11 mouse cellular contexts compared by ENCODE assay signal in the genomic region with DNA sequence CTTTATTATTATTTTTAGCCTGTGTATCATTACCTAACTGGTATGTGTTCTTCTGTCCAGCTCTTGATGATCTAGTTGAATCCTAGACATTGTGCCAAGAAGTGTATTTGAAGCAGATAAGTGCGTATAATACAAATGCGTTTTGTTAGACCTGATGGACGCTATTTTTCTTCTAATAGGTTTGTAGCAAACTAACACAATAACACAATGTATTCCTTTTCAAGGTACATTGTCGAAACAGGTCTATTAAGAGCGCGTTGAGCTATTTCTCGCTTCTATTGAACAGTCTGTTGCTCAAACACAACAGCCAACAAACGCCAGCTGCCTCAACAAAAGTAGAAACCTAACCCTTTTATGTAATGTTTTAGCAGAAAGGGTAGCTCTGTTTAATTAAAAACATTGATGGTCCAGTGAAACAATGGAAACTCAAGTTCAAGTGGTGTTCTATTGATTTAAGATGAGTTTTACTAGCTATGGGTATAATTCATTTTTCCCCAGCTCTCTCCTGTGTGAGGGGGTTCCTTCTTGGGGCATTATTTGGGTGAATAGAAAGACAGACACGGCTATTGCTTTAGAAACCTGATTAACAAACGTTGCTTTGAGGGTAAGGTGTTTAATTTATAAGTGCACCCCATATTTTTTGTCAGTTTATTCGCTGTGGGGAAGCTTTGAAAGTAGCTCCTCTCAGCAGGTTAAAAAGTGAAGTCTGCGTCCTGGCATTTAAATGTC. TPM values are rescaled to one million over a fixed set of nuclear protein-coding genes. Genes with fewer than 3 reads are reported as not detected.
DNase-seq lines count a peak whose midpoint lies in the region; ATAC-seq lines count a peak whose summit lies in the region.
"Had no signal": no experiment of that assay in that cellular context is flagged by ENCODE, and none has a peak within 500 bp of the region (broad histone marks: within the 10 kb centered on the region; RNA-seq: fewer than 3 reads in every experiment).

No protein-coding gene starts in this region.

- no peak overlapping the region for H3K4me3 ChIP-seq in heart, embryonic 10.5 days
- H3K4me3 ChIP-seq in midbrain, embryonic 13.5 days (replicated peaks) = peak overlapping the region; percentile 33

- WGBS in heart, embryonic 10.5 days = 4% methylated on average over 12 of the region's 12 CpGs
- WGBS in midbrain, embryonic 13.5 days = under 1% methylated on average over 12 of the region's 12 CpGs

- intact Hi-C loops in heart, postnatal 25 days (cut with DNase I) = loop anchor here (2.0 kb wide), 2 partner anchors 17 to 83 kb away; no protein-coding TSS in a partner anchor

- no peak overlapping the region for H3K27ac ChIP-seq in heart, embryonic 10.5 days
- peak overlapping the region; percentile 49; the same call in 1 of the 2 replicates for H3K27ac ChIP-seq in midbrain, embryonic 13.5 days

- no peaks in the 10 kb centered on the region for H3K36me3 ChIP-seq in heart, embryonic 10.5 days
- H3K36me3 ChIP-seq in midbrain, embryonic 13.5 days = no peaks in the 10 kb centered on the region

- ATAC-seq in midbrain, embryonic 13.5 days = peak; percentile 32

- H3K4me2 ChIP-seq in midbrain, embryonic 13.5 days (replicated peaks) = peak overlapping the region; percentile 51

- H3K27me3 ChIP-seq in heart, embryonic 10.5 days (ENCODE audit: insufficient read depth, poor library complexity, severe bottlenecking) = peaks cover 88% of the 10 kb centered on the region
- peaks cover 78% of the 10 kb centered on the region for H3K27me3 ChIP-seq in midbrain, embryonic 13.5 days

- H3K9ac ChIP-seq in midbrain, embryonic 13.5 days (replicated peaks) = no peak overlapping the region

- no peaks in the 10 kb centered on the region for H3K9me3 ChIP-seq in heart, embryonic 10.5 days
- peaks cover 3% of the 10 kb centered on the region; the same call in 1 of the 2 replicates for H3K9me3 ChIP-seq in midbrain, embryonic 13.5 days

- DNase-seq in heart, embryonic 10.5 days (ENCODE audit: low spot score) = peak; percentile 30
- no peak for DNase-seq in heart, postnatal 25 days (ENCODE audit: low spot score)
- DNase-seq in cerebellum, adult 9-11 months = peak; percentile 55
- peak; percentile 43 for DNase-seq in forelimb bud, embryonic 11.5 days (ENCODE audit: low read depth, low spot score)
- DNase-seq in T-cell, adult 2 months (ENCODE audit: low spot score) = no peak
- DNase-seq in kidney, adult 8-10 months = no peak
- DNase-seq in right cerebral cortex, postnatal 14 days = no peak
- DNase-seq: thymus, adult 18-20 months had no signal

- H3K4me1 ChIP-seq in heart, embryonic 10.5 days = 0 out of 2 replicates have a peak, but pooled peaks cover 5% of the 10 kb centered on the region
- peaks cover 19% of the 10 kb centered on the region for H3K4me1 ChIP-seq in midbrain, embryonic 13.5 days (replicated peaks)

RNA-seq across cellular contexts. Expression of a gene that starts 0.5 kb away (rescaled TPM):
- polyA plus RNA-seq in heart, embryonic 10.5 days (2016; fragmentation: Nextera tagmentation; extraction: Ambion mirVana) = not detected in 2 replicates
- total RNA-seq in heart, postnatal 25 days (2021) = not detected
- 0.43 and 0.73 TPM in 2 replicates for polyA plus RNA-seq in midbrain, embryonic 13.5 days (2015; fragmentation: Nextera tagmentation; extraction: Ambion mirVana)
- total RNA-seq: gastrocnemius, adult 18-20 months; left cerebral cortex, adult 18-20 months had no signal

RNA-seq across cellular contexts. Expression of a gene that starts 14.6 kb away (rescaled TPM):
- 0.11 TPM in 1 of 2 replicates, not detected in the other for polyA plus RNA-seq in heart, embryonic 10.5 days (2016; fragmentation: Nextera tagmentation; extraction: Ambion mirVana)
- not detected for total RNA-seq in heart, postnatal 25 days (2021)
- 10.3 and 10.7 TPM in 2 replicates for polyA plus RNA-seq in midbrain, embryonic 13.5 days (2015; fragmentation: Nextera tagmentation; extraction: Ambion mirVana)
- total RNA-seq: gastrocnemius, adult 18-20 months had no signal

RNA-seq across cellular contexts. Expression of a gene that starts 24.4 kb away (rescaled TPM):
- polyA plus RNA-seq in heart, embryonic 10.5 days (2016; fragmentation: Nextera tagmentation; extraction: Ambion mirVana) = 0.04 and 0.30 TPM in 2 replicates
- total RNA-seq in heart, postnatal 25 days (2021) = not detected
- 15.5 and 16.7 TPM in 2 replicates for polyA plus RNA-seq in midbrain, embryonic 13.5 days (2015; fragmentation: Nextera tagmentation; extraction: Ambion mirVana)
- total RNA-seq: gastrocnemius, adult 18-20 months had no signal

RNA-seq across cellular contexts. Expression of a gene that starts 38.9 kb away (rescaled TPM):
- not detected in 2 replicates for polyA plus RNA-seq in heart, embryonic 10.5 days (2016; fragmentation: Nextera tagmentation; extraction: Ambion mirVana)
- not detected for total RNA-seq in heart, postnatal 25 days (2021)
- 1.1 and 2.3 TPM in 2 replicates for polyA plus RNA-seq in midbrain, embryonic 13.5 days (2015; fragmentation: Nextera tagmentation; extraction: Ambion mirVana)
- total RNA-seq: gastrocnemius, adult 18-20 months had no signal

RNA-seq across cellular contexts. Expression of a gene that starts 44.3 kb away (rescaled TPM):
- polyA plus RNA-seq in heart, embryonic 10.5 days (2016; fragmentation: Nextera tagmentation; extraction: Ambion mirVana) = 27.6 and 32.1 TPM in 2 replicates
- 10 to 100 TPM; 78.0 to 90.8 TPM for total RNA-seq in heart, postnatal 25 days (2021)
- polyA plus RNA-seq in midbrain, embryonic 13.5 days (2015; fragmentation: Nextera tagmentation; extraction: Ambion mirVana) = 24.2 and 27.4 TPM in 2 replicates

Comparison
In these comparisons a context has a peak if more than half of its experiments do, and no peak if none do; other contexts are left out.
1. DNase-seq: peak in heart, embryonic 10.5 days (single experiment), cerebellum, adult 9-11 months (single experiment) and forelimb bud, embryonic 11.5 days (single experiment); none in heart, postnatal 25 days (single experiment), T-cell, adult 2 months (single experiment), kidney, adult 8-10 months (0 of 2) and right cerebral cortex, postnatal 14 days (single experiment).
2. RNA of a gene that starts 14.6 kb away (polyA plus RNA-seq): 10.3 to 10.7 TPM in midbrain, embryonic 13.5 days; 0.11 TPM in heart, embryonic 10.5 days; every median in the first group is over 10 times any median in the second.
3. RNA of a gene that starts 24.4 kb away (polyA plus RNA-seq): 15.5 to 16.7 TPM in midbrain, embryonic 13.5 days; 0.04 to 0.30 TPM in heart, embryonic 10.5 days; every median in the first group is over 10 times any median in the second.